Mouse (Mus musculus) left cerebral cortex, postnatal 36 days (tissue): ENCODE measurements around the gene Ptprg. TPM values are rescaled to one million over a fixed set of nuclear protein-coding genes. Genes with fewer than 3 reads are reported as not detected.

Experiments used
- total RNA-seq, 2 experiments: library from RNA; stranded (reverse); gene quantifications; 2 replicates each; pipeline ENCODE4 v1.2.3; 2021

The Ptprg gene
- total RNA-seq, 2 experiments from 2014 or later: 95.1 to 108 TPM

Other genes with a start within 250 kb of the Ptprg start
- gene Gm3839, start 196.8 kb upstream of the Ptprg start, total RNA-seq: 1 to 10 TPM; 1.2 TPM